Mouse (Mus musculus) spleen, adult 2 months (tissue): ENCODE measurements at regions not wholly inside any gene's neighbourhood (a gene's known extent, or its start where the extent isn't known, plus 50 kb on each side); places are given as distances from the start of the nearest gene placed in this dataset.

Source experiments
- DNase-seq, 2 experiments: peaks; one replicate each; pipeline versions ENCODE4 v3.0.0 to v3.0.0-alpha.2; 2012 to 2021; ENCODE audit warnings: low spot score in 2 of 2, low read depth in 1 of 2
- H3K27ac ChIP-seq: fragments of 200-500 bp; 2 replicates; pipeline ENCODE4 v1.5.1; 2012; ENCODE audit warnings: low read length, inconsistent platforms; ENCODE audit not compliant: insufficient read depth
- H3K27me3 ChIP-seq: fragments of 200-500 bp; 2 replicates; pipeline ENCODE4 v1.6.1; 2012; ENCODE audit warnings: mild to moderate bottlenecking, moderate library complexity, low read length, inconsistent platforms; ENCODE audit not compliant: control insufficient read depth, insufficient read depth
- H3K36me3 ChIP-seq: fragments of 200-500 bp; 2 replicates; pipeline ENCODE4 v1.6.1; 2012; ENCODE audit warnings: mild to moderate bottlenecking, low read length, inconsistent platforms; ENCODE audit not compliant: control insufficient read depth, insufficient read depth
- H3K4me1 ChIP-seq: fragments of 200-500 bp; 2 replicates; pipeline ENCODE4 v1.6.1; 2011; ENCODE audit warnings: inconsistent platforms; ENCODE audit not compliant: control insufficient read depth, insufficient read depth, insufficient read length
- H3K4me3 ChIP-seq: fragments of 200-500 bp; 2 replicates; pipeline ENCODE4 v1.5.1; 2011; ENCODE audit warnings: mild to moderate bottlenecking, inconsistent platforms; ENCODE audit not compliant: insufficient read depth, insufficient read length; ENCODE audit errors: extremely low read depth
- CTCF ChIP-seq: fragments of 200-500 bp; IDR thresholded peaks from 2 replicates; pipeline ENCODE4 v1.5.1; 2011; ENCODE audit warnings: mild to moderate bottlenecking, inconsistent platforms; ENCODE audit not compliant: insufficient read depth, insufficient read length, insufficient replicate concordance; ENCODE audit errors: extremely low read depth
- POLR2A ChIP-seq: fragments of 200-500 bp; IDR thresholded peaks from 2 replicates; pipeline ENCODE4 v1.6.1; 2011; ENCODE audit warnings: low read depth, low read length, inconsistent platforms
- WGBS: fragments of 180-500 bp; shearing (Covaris S2); methylation state at CpG from one replicate; pipeline ENCODE4 v1.1.7; 2018; 5-methylcytosine and 5-hydroxymethylcytosine counted together

- Histone ChIP-seq H3K4me3 (no peak overlapping the region), H3K36me3 (no peaks in the 10 kb centered on the region), H3K27ac (no peak overlapping the region), H3K4me1 (no peaks in the 10 kb centered on the region), H3K27me3 (no peaks in the 10 kb centered on the region)
- 92% methylated on average over 7 of the region's 7 CpGs for WGBS
- TF ChIP-seq POLR2A (no peak), CTCF (no peak)
- no peak for DNase-seq
Measured at GRCm38 (mm10) chr7:129876202-129876851, 284.7 kb downstream of the Wdr11 start.

- TF ChIP-seq POLR2A (no peak), CTCF (no peak)
- DNase-seq, result no peak
- H3K36me3 ChIP-seq, result no peaks in the 10 kb centered on the region
- no peaks in the 10 kb centered on the region for H3K4me1 ChIP-seq
- no peaks in the 10 kb centered on the region for H3K27me3 ChIP-seq
- H3K4me3 ChIP-seq, result no peak overlapping the region
- no peak overlapping the region for H3K27ac ChIP-seq
Measured at GRCm38 (mm10) chr7:129876852-129877223, 285.2 kb downstream of the Wdr11 start.

GRCm38 (mm10) chr7:129896291-129896690 is 304.6 kb downstream of the Wdr11 start:
- Histone ChIP-seq H3K27ac (no peak overlapping the region), H3K27me3 (no peaks in the 10 kb centered on the region), H3K4me3 (no peak overlapping the region), H3K4me1 (no peaks in the 10 kb centered on the region), H3K36me3 (no peaks in the 10 kb centered on the region)
- no peak for TF ChIP-seq CTCF
- TF ChIP-seq POLR2A, result no peak
- DNase-seq, result no peak
- WGBS, result 72% methylated on average over 7 of the region's 7 CpGs

- H3K36me3 ChIP-seq, result no peaks in the 10 kb centered on the region
- no peak for TF ChIP-seq CTCF
- no peak for TF ChIP-seq POLR2A
- H3K27me3 ChIP-seq, result no peaks in the 10 kb centered on the region
- no peak for DNase-seq
- H3K4me3 ChIP-seq, result no peak overlapping the region
- WGBS, result 79% methylated on average over 3 of the region's 3 CpGs
- no peaks in the 10 kb centered on the region for H3K4me1 ChIP-seq
- no peak overlapping the region for H3K27ac ChIP-seq
Measured at GRCm38 (mm10) chr7:129897511-129897910, 305.8 kb downstream of the Wdr11 start.

- Histone ChIP-seq H3K4me1 (no peaks in the 10 kb centered on the region), H3K27ac (no peak overlapping the region), H3K36me3 (no peaks in the 10 kb centered on the region), H3K4me3 (no peak overlapping the region), H3K27me3 (no peaks in the 10 kb centered on the region)
- DNase-seq, result no peak
- no peak for TF ChIP-seq POLR2A
- TF ChIP-seq CTCF, result no peak
- 75% methylated on average over 4 of the region's 4 CpGs for WGBS
Measured at GRCm38 (mm10) chr7:129902256-129902655, 310.6 kb downstream of the Wdr11 start.

DNA sequence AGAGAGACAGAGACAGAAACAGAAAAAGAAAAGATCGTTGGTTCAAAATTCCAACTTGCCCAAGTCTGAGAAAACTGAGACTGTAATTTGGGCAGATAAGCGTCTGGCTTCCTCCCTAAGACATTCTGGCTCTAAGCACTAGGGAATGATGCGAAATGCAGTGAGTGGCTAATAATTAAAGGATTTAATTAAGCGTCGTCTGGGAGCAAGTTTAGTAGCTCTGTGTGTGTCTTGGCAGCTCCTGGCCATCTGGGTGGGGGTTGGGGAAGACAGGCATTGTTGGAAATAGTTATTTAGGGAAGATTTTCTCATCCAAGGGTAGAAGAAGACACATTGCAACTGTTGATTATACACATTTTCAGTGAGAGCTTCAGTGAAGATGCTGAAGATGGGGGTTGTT is 311.5 kb downstream of the Wdr11 start:
- H3K4me3 ChIP-seq, result no peak overlapping the region
- H3K36me3 ChIP-seq, result no peaks in the 10 kb centered on the region
- H3K27me3 ChIP-seq, result no peaks in the 10 kb centered on the region
- H3K4me1 ChIP-seq, result no peaks in the 10 kb centered on the region
- no peak for DNase-seq
- TF ChIP-seq POLR2A, result no peak
- TF ChIP-seq CTCF, result no peak
- WGBS, result 79% methylated on average over 5 of the region's 5 CpGs
- H3K27ac ChIP-seq, result no peak overlapping the region

GRCm38 (mm10) chr7:129906131-129906530 is 314.5 kb downstream of the Wdr11 start:
- 86% methylated on average over 1 of the region's 1 CpGs for WGBS
- H3K36me3 ChIP-seq, result no peaks in the 10 kb centered on the region
- no peaks in the 10 kb centered on the region for H3K27me3 ChIP-seq
- H3K4me1 ChIP-seq, result no peaks in the 10 kb centered on the region
- H3K27ac ChIP-seq, result no peak overlapping the region
- DNase-seq, result no peak
- H3K4me3 ChIP-seq, result no peak overlapping the region
- TF ChIP-seq POLR2A (no peak), CTCF (no peak)
